Mouse (Mus musculus) embryonic facial prominence, embryonic 14.5 days (tissue): ENCODE data around the gene Rnf4. TPM values are rescaled to one million over a fixed set of nuclear protein-coding genes. Genes with fewer than 3 reads are reported as not detected.

Source experiments
- ATAC-seq: fragments of 200-750 bp; cut with Nextera tagmentation; 2 replicates; pipeline ENCODE4 v1.8.0; 2017; ENCODE audit warnings: low read depth, moderate number of reproducible peaks, moderate TSS enrichment
- DNase-seq: peaks from one replicate; pipeline ENCODE4 v3.0.0-alpha.2; 2015; ENCODE audit warnings: low spot score
- H3K27ac ChIP-seq: fragments of 300-500 bp; sonication (generic); replicated peaks from 2 replicates; pipeline ENCODE4 v1.5.1; 2014; ENCODE audit warnings: low read depth, mild to moderate bottlenecking, low read length, moderate library complexity
- H3K27me3 ChIP-seq: fragments of 300-500 bp; sonication (generic); replicated peaks from 2 replicates; pipeline ENCODE4 v1.6.1; 2014; ENCODE audit warnings: low read length; ENCODE audit not compliant: control insufficient read depth, insufficient read depth
- H3K36me3 ChIP-seq: fragments of 300-500 bp; sonication (generic); 2 replicates; pipeline ENCODE4 v1.6.1; 2014; ENCODE audit warnings: low read length, mixed read lengths; ENCODE audit not compliant: control insufficient read depth, insufficient read depth
- H3K4me1 ChIP-seq: fragments of 300-500 bp; sonication (generic); 2 replicates; pipeline ENCODE4 v1.6.1; 2014; ENCODE audit warnings: antibody characterized with exemption, low read length; ENCODE audit not compliant: control insufficient read depth, insufficient read depth
- H3K4me2 ChIP-seq: fragments of 300-500 bp; sonication (generic); 2 replicates; pipeline ENCODE4 v1.6.1; 2014; ENCODE audit warnings: low read depth, mild to moderate bottlenecking, low read length, moderate library complexity, mixed read lengths
- H3K4me3 ChIP-seq: fragments of 300-500 bp; sonication (generic); 2 replicates; pipeline ENCODE4 v1.5.1; 2014; ENCODE audit warnings: low read depth, mild to moderate bottlenecking, low read length
- H3K9ac ChIP-seq: fragments of 300-500 bp; sonication (generic); 2 replicates; pipeline ENCODE4 v1.6.1; 2014; ENCODE audit warnings: low read depth, mild to moderate bottlenecking, low read length, moderate library complexity, mixed read lengths
- H3K9me3 ChIP-seq: fragments of 300-500 bp; sonication (generic); 2 replicates; pipeline ENCODE4 v1.6.1; 2016; ENCODE audit warnings: low read length; ENCODE audit not compliant: control insufficient read depth
- WGBS: fragments of 180-500 bp; shearing (Covaris S2); extraction: QIAGEN DNeasy Blood & Tissue Kit; methylation state at CpG from one replicate; pipeline ENCODE4 v1.1.7; 2014; 5-methylcytosine and 5-hydroxymethylcytosine counted together
- polyA plus RNA-seq: library from polyadenylated mRNA; unstranded; fragments of >200 nt; fragmentation: Nextera tagmentation; extraction: Ambion mirVana; gene quantifications from 2 replicates; pipeline ENCODE4 v1.2.1, GENCODE M21; 2014

Rnf4 gene
- 147 and 162 TPM in 2 replicates for polyA plus RNA-seq

- Histone ChIP-seq H3K4me1 (peaks cover 13% of the 10 kb centered on the region), H3K27ac (peak within 1 kb of the TSS; percentile 98), H3K9me3 (no peaks in the 10 kb centered on the region), H3K27me3 (no peaks in the 10 kb centered on the region), H3K36me3 (peaks cover 6% of the 10 kb centered on the region; the same call in 1 of the 2 replicates), H3K4me3 (peak within 1 kb of the TSS; percentile 89), H3K4me2 (peak within 1 kb of the TSS; percentile 83), H3K9ac (peak within 1 kb of the TSS; percentile 97)
- DNase-seq, result peak; percentile 100
- ATAC-seq, result peak; percentile 98
- WGBS, result under 1% methylated on average over 41 of the region's 67 CpGs
Measured at GRCm38 (mm10) chr5:34336097-34336774, at the start of gene Rnf4. TSS of gene Rnf4 (plus strand) at chr5:34336289.

- 1% methylated on average over 10 of the region's 11 CpGs for WGBS
Measured at GRCm38 (mm10) chr5:34286516-34286915, 49.6 kb upstream of the Rnf4 start.

GRCm38 (mm10) chr5:34287001-34287837, 48.9 kb upstream of the Rnf4 start:
- Histone ChIP-seq H3K4me2 (peak overlapping the region; percentile 99), H3K4me3 (peak overlapping the region; percentile 64), H3K9me3 (no peaks in the 10 kb centered on the region), H3K9ac (no peak overlapping the region), H3K27me3 (peaks cover 52% of the 10 kb centered on the region), H3K36me3 (no peaks in the 10 kb centered on the region), H3K27ac (no peak overlapping the region), H3K4me1 (peaks cover 18% of the 10 kb centered on the region)
- DNase-seq, result no peak
- no peak for ATAC-seq
- WGBS, result 2% methylated on average over 54 of the region's 54 CpGs

More at GRCm38 (mm10) chr5:34286516-34286915, 49.6 kb upstream of the Rnf4 start:
- ATAC-seq (no peak), DNase-seq (no peak)
- Histone ChIP-seq H3K36me3 (no peaks in the 10 kb centered on the region), H3K27me3 (peaks cover 52% of the 10 kb centered on the region), H3K9ac (no peak overlapping the region), H3K9me3 (no peaks in the 10 kb centered on the region), H3K4me1 (peaks cover 18% of the 10 kb centered on the region), H3K27ac (no peak overlapping the region), H3K4me3 (peak overlapping the region; percentile 64), H3K4me2 (peak overlapping the region; percentile 99)

- H3K9me3 ChIP-seq, result no peaks in the 10 kb centered on the region
- H3K27ac ChIP-seq, result no peak overlapping the region
- H3K36me3 ChIP-seq, result no peaks in the 10 kb centered on the region
- 2% methylated on average over 17 of the region's 18 CpGs for WGBS
- H3K9ac ChIP-seq, result peak overlapping the region; percentile 52
- DNase-seq, result no peak
- no peak for ATAC-seq
- H3K4me3 ChIP-seq, result peak overlapping the region; percentile 64
- H3K4me1 ChIP-seq, result peaks cover 18% of the 10 kb centered on the region
- H3K27me3 ChIP-seq, result peaks cover 52% of the 10 kb centered on the region
- H3K4me2 ChIP-seq, result peak overlapping the region; percentile 99
Measured at GRCm38 (mm10) chr5:34287838-34288145, 48.3 kb upstream of the Rnf4 start.

GRCm38 (mm10) chr5:34288154-34288716, 47.9 kb upstream of the Rnf4 start, which contains the start of the genes Zfyve28 and Cfap99:
TSS of gene Zfyve28 (minus strand) at chr5:34288449.
TSS of gene Cfap99 (plus strand) at chr5:34288600.
- ATAC-seq, result peak; percentile 98
- WGBS, result 0% methylated on average over 16 of the region's 83 CpGs
- peak within 1 kb of the TSS; percentile 64 for H3K4me3 ChIP-seq
- no peaks in the 10 kb centered on the region for H3K36me3 ChIP-seq
- peaks cover 18% of the 10 kb centered on the region for H3K4me1 ChIP-seq
- peak; percentile 93 for DNase-seq
- peak within 1 kb of the TSS; percentile 52 for H3K9ac ChIP-seq
- H3K27me3 ChIP-seq, result peaks cover 52% of the 10 kb centered on the region
- peak within 1 kb of the TSS; percentile 99 for H3K4me2 ChIP-seq
- H3K27ac ChIP-seq, result no peak within 1 kb of the TSS
- no peaks in the 10 kb centered on the region for H3K9me3 ChIP-seq

GRCm38 (mm10) chr5:34289286-34289685, 46.8 kb upstream of the Rnf4 start:
- Histone ChIP-seq H3K27ac (no peak overlapping the region), H3K9me3 (no peaks in the 10 kb centered on the region), H3K4me2 (no peak overlapping the region), H3K9ac (no peak overlapping the region), H3K4me1 (peaks cover 18% of the 10 kb centered on the region), H3K4me3 (no peak overlapping the region), H3K36me3 (no peaks in the 10 kb centered on the region), H3K27me3 (peaks cover 51% of the 10 kb centered on the region)
- no peak for DNase-seq
- 58% methylated on average over 2 of the region's 2 CpGs for WGBS
- ATAC-seq, result no peak

GRCm38 (mm10) chr5:34293363-34293762, 42.7 kb upstream of the Rnf4 start:
- Histone ChIP-seq H3K9ac (no peak overlapping the region), H3K36me3 (no peaks in the 10 kb centered on the region), H3K9me3 (no peaks in the 10 kb centered on the region), H3K4me3 (no peak overlapping the region), H3K4me1 (no peaks in the 10 kb centered on the region), H3K27ac (no peak overlapping the region), H3K27me3 (peaks cover 13% of the 10 kb centered on the region), H3K4me2 (no peak overlapping the region)
- WGBS, result 72% methylated on average over 6 of the region's 6 CpGs
- DNase-seq, result no peak
- no peak for ATAC-seq

GRCm38 (mm10) chr5:34294696-34295095, 41.4 kb upstream of the Rnf4 start:
- peaks cover 1% of the 10 kb centered on the region; the same call in 1 of the 2 replicates for H3K27me3 ChIP-seq
- no peaks in the 10 kb centered on the region for H3K4me1 ChIP-seq
- WGBS, result 43% methylated on average over 2 of the region's 2 CpGs
- no peak overlapping the region for H3K4me2 ChIP-seq
- no peaks in the 10 kb centered on the region for H3K36me3 ChIP-seq
- H3K4me3 ChIP-seq, result no peak overlapping the region
- H3K27ac ChIP-seq, result no peak overlapping the region
- no peak for ATAC-seq
- no peaks in the 10 kb centered on the region for H3K9me3 ChIP-seq
- H3K9ac ChIP-seq, result no peak overlapping the region
- no peak for DNase-seq
